Mouse (Mus musculus): ENCODE results near the gene Tubgcp4.
"Not testable (repeated sequence)": the region's sequence is repeated elsewhere in the genome, so short reads cannot be mapped to it uniquely, and the experiment has no call there.

Tubgcp4 gene

DNA sequence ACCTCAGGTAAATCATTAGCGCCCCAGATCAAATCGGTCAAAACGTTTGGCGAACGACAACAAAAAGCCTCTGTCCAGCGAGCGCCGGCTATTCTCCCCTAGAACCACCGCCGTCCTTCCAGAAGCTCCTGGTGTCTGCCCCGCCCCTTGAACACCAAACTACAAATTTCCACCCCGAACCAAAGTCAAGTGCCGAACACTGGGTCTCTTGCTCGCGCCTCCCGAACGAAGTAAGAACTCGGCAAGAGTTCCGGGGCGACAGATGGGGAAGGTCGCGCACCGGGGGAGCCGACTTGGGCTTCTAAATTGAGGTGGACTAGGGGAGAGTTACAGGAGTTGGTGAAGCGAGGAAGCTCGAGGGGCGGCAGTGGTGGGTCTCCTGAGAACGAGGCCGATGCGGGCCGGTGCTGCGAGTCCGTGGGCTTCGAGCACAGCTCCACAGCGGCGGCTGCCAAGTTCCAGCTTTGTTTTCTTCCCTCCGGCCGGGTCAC, at the start of gene Tubgcp4:
TSS of gene Tubgcp4 (plus strand) at position 174 of the 491 bp plus-strand sequence.
- no peak for DNase-seq

DNA sequence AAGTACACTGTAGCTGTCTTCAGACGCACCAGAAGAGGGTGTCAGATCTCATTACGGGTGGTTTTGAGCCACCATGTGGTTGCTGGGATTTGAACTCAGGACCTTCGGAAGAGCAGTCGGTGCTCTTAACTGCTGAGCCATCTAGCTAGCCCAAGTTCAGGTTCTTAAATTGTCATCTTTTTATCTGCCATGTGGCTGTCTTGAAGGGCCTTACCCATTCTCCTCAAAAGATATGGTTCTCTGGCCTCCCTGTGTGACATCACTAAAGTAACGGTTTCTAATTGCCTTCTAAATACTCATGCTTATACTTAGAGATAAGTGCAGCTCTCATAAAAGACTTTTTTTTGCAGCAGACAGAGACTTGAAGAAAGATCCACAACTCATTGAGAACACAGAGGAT, 44.2 kb upstream of the Tubgcp4 start:
- DNase-seq, result not testable (repeated sequence)

DNA sequence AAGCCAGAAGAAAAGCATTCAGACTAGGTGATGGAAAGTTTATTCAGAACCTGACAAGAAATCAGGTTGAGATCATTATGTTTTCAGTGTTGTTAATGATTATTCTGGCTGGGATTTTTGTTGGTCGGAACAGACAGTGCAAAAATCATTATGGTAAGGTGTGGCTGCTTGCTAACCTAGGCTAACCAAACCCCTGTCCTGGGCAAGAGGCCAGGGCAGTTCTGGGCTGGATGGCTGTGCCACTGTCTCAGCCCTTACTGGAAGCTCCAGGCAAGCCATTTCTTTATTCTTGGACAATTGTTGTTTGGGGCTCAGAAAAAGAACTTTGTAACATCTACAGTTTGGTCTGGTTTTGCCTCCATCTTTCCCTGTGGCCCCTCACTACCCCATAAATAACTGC, 42.9 kb upstream of the Tubgcp4 start:
- no peak for DNase-seq

DNA sequence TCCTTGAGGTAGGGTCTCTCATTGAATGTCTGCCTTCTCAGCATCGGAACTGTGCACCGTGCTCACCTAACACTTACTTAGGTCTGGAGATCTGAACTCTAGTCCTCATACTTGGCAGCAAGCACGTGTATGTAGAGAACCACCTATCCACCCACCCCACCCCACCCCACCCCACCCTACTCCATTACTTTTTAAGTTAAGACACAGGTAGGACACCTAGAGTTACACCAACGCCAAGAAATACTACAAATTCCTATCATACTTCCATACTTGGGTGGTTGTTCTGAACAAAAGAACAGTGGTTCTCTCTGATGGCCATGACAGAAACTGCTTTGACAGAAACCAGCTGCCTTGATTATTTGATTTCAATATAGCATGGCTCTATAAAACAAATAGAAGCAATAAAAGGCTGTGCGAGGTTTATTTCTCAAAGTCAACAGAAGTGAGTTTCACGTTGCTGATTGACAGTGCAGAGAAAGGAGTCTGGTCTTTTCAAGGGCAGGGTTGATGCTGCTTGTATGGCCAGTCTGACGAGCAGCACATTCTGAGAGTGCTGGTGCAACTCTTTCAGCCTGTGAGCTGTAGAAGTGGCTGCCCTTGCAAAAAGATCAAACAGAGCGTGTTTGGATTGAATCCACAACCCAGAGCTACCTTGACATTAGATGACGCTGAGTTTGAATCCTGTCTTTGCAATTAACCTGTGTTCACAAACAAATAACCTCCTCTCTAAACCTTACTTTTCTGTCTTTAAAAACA, 41.4 kb upstream of the Tubgcp4 start:
- DNase-seq, result no peak

DNA sequence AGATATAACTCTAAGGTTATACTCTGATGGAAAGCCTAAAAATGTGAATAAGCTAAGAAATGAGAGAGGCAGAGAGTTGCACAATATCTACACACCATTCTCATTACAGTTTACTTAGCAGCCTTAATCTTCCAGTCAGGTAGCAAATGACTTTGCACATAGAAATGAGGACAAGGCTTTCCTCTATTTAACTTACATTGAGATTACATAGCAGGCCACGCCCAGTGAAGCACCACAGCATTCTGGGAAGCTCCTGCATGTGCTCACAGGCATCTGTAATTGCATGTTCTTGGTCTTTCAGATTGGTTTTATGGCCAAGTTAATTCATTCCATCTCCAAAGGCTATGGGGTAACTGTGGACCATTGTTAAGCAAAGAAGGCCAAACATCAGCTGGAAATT, 37.6 kb upstream of the Tubgcp4 start:
- DNase-seq, result no peak

DNA sequence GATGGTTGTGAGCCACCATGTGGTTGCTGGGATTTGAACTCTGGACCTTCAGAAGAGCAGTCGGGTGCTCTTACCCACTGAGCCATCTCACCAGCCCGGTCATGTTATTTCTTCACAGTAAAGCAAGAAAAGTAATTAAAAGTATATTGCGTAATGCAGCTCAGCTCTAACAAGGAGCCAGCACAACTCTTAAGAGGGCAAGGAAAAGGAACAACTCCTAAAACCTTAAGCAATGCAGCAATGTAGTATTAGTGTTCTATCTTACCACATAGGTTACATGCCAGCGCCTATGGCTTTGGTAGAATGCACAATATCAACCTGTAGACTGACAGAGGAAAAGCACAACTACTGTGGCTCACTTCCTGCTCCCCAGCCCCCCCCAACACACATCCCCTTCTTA, 33.1 kb upstream of the Tubgcp4 start:
- no peak for DNase-seq

DNA sequence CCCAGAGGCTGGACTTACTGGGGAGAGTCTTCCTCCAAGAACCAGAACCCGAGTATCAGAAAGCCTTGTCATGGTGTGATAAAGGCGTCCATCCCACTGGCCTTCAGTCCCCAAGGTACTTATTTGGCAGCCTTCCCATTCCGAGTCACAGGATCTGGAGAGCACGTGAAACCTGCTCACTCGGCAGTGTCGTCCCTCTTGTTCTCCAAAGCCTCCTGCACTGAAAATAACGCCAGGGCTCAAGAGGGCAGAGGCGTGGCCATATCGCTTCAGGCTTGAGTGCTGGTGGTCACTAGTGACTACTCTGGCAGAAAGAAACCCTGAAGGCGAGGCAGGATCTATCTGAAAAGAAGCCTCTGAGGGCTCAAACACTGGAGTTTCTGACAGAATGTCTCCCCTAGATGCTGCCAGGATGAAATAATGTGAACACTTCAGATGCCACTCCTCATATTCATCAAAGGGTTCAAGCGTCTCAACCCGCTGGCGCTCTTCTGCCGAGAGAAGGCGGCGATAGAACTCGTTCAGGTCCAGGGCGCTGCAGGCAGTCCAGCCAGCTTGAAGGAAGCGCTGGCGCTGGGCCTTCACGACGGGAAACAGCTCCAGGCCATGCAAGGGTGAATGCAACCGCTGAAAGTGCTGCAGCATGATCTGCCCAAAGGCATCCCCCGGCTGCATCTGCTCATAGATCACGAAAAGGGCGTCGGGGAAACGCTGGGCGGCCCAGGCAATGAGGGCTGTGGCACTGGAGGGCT, 31.0 kb upstream of the Tubgcp4 start:
- DNase-seq, result peak; percentile 39

DNA sequence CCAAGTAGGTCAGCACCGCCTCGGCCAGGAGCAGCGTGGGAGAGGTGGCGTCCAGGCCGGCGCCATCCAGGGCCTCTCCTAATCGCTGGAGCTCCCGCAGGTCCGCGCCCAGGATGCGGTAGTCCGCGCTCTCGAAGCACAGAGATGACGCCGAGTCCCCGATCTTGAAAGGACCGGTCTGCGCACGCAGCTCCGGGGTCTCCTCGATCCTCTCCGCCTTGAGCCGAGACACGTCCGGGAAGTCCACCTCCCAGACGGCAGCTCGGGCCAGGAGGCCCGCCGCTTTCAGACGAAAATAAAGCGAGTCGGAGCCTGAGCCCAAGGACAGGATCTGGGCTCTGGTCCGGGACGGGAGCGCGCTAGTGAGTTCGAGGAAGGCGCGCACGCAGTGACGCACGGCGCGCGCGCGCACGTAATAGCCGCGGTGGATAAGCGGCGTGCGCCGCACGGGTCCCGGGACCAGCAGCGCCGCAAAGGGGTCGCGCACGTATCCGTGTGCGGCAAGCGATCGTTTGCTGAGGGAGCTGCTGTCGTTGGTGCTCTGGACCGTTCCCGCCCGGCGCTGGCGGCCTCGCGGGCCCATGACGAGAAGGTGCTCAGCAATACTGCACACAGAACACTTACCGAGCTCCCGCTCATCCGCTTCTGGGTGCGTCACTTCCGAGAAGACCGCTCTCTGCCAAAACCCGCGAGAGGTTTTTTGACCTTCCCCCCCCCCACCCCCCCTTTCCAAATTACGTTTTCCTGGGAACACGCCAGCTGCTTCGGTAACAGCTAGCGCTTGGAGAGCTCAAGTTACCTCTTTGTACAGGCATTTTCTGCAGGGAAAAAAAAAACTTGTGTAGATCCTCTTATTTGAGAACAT, 30.2 kb upstream of the Tubgcp4 start, which contains the start of the genes Adal and Lcmt2:
TSS of gene Adal (plus strand) at position 411 of the 865 bp plus-strand sequence.
TSS of gene Lcmt2 (minus strand) at position 636 of the 865 bp plus-strand sequence.
- peak; percentile 92 for DNase-seq

DNA sequence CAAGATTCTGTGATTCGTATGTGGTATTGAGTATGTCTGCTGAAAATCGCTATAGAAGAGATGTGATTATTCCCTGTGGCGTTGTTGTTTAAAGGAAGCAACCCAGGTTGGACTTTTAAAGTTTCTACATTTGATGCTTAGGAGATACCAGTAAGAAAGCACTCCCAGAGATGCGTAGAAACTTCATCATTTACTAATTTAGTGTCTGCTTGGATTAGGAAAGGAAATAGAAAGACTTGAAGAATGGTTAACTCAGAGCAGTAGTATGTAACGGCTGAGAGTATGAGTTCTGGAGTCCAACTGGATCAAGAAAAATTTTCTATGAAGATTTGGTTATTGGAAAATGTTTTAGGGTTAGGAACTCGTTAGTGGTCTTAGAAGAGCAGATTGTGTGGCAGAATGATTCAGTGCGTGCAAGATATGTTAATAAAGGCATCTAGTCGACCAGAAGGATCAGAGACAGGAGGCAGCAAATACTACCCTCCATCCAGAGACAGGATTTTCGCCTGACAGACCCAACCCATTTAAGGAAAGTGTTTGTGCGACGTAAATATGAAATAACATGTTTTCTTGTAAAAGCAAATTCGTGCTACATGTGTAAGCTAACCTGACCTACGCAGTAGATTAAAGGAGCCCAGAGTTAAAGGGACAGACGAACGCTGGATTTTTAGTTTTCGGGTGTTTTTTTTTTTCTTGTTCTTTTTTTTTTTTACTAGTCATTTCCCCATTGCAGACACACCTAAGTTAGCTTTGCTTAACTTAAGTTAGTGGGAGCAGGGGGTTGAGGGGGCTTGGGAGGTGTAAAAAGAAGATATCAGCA, 29.0 kb upstream of the Tubgcp4 start:
- no peak for DNase-seq

DNA sequence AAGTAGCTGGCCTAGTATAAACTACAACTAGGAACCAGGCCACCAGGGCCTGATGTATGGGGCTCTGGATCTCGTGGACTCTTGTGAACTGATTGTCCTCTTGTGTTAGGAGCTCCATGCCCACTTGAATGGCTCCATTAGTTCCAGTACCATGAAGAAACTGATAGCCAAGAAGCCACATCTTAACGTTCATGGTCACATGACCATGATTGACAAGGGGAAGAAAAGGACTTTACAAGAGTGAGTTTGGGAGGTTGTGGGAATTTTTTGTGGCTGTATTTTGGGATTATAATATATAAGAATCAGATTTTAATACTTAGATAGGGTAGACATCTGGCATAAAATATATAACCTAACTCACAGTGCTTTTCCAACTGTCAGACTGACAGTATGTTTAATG, 28.0 kb upstream of the Tubgcp4 start:
- no peak for DNase-seq

DNA sequence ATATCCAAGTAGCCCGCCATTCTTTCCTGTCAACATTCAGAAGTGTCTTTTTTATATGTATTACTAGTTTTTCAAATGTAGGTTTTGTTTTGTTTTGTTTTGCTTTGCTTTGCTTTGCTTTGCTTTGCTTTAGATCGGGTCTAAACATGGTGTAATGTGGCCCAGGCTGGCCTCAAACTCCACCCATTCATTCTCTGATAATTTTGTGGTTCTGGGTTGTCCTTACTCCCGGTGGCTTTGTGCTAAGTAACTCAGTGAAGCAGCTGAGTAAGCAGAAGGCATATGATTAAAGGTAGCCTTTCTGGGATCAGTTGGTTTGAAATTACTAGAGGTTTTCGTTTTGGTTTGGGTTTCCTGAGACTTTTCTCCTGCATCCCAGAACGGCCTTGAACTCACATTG, 20.8 kb upstream of the Tubgcp4 start:
- no peak for DNase-seq

DNA sequence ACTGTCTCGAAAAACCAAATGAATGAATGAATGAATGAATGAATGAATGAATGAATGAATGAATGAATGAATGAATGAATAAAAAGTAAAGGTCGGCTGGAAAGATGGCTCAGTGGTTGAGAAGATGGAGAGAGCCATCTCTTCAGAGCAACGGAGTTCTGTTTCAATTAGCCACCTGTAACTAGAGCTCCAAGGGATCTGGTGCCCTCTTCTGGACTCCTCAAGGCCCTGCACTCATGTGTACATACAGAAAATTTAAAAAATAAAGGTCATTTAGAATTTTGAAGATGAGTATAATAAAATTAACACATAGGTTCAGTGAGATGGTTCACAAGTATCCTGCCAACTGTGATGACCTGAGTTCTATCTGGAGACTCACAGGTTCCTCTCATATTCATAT, 17.4 kb upstream of the Tubgcp4 start:
- no peak for DNase-seq

DNA sequence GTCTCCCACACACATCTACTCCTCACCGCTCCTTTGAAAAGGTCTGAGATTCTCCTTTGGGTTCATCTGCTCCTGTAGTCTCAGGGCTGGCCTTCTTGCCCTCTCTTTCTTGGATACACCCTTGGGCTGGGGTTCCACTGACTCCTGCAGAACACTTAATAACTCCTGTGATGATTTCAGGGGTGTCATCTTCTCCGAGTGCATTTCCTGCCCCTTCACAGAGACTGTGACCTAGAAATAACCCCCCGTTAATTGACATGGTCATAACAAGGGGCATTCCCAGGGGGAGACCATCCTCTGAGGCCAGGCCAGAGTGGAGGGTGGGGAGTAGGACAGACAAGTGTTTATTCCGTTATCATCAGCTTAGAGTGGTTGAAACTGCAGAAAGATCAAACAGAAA, 1.3 kb upstream of the Tubgcp4 start:
- DNase-seq, result no peak

DNA sequence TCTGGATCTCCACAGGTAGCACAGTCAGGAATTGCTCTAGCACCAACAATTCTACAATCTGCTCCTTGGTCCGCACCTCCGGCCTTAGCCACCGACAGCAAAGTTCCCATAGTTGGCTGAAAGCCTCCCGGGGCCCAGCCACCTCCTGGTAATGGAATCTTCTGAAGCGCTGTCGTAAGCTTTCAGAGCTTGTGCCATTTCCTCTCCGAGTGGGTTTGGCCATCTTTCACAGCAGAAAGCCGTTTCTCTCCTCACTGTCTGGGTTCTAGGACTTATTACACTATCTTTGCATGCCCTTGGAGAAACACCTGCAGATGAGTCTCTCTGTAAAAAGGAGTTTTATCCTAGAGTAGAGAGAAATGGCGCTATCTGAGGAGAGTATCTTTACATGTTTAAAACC, 552 bp upstream of the Tubgcp4 start:
- peak; percentile 25 for DNase-seq

DNA sequence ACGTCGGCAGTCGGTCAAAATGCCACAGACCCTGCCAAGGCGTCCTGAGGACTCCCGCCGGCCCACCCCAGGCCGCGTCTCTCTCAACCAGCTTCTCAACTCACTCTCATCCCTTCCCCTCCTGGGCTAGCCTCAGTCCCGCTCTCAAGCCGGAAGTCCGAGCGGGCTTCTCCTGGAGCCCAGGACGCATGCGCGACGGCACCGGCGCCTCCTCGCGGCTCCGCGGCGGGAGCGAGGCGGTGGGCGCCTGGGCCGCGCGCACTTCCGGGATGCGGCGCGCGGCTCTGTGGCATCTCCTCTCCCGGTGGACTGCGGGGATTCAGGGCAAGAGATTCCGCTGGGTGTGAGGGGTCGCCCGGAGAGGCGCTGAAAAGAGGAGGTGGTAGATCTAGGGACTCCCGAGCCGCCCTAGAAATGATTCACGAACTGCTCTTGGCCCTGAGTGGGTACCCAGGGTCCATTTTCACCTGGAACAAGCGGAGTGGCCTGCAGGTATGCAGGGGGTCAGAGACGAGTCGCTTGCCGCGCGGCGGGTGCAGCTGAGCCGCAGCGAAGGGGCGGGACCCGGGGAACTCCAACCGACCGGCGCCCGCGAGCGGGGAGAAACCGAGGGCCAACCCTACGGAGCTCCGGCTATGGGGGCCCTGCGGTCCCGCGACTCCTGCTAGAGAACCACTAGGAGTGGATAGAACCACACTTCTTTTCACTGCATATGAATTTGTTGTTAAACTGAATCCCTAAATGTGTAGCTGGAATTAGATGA, 707 bp downstream of the Tubgcp4 start, which contains the start of gene Zscan29:
TSS of gene Zscan29 (minus strand) at position 146 of the 763 bp plus-strand sequence.
- DNase-seq, result peak; percentile 84

DNA sequence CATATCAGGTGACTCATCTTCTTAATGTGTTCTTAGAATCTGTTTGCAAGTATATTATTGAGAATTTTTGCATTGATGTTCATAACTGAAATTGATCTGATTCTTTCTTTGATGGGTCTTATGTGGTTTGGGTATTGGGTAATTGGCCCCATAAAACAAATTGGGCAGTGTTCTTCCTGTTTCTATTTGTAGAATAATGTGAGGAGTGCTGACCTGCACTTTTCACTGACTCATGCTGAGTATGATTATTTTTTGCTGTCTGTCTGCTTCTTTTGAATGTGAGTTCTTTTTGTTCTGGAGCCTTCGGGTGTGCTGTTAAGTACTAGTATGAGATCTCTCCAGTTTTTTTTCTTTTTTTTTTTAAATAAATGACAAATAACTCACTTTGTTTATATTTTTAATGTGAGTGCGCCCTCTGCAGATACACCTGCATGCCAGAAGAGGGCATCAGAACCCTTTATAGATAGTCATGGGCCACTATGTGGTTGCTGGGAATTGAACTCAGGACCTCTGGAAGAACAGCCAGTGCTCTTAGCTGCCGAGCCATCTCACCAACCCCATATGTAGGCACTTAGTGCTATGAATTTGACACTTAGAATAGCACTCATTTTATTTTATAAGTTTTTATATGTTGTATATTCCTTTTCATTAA, 8.5 kb downstream of the Tubgcp4 start:
- no peak for DNase-seq

DNA sequence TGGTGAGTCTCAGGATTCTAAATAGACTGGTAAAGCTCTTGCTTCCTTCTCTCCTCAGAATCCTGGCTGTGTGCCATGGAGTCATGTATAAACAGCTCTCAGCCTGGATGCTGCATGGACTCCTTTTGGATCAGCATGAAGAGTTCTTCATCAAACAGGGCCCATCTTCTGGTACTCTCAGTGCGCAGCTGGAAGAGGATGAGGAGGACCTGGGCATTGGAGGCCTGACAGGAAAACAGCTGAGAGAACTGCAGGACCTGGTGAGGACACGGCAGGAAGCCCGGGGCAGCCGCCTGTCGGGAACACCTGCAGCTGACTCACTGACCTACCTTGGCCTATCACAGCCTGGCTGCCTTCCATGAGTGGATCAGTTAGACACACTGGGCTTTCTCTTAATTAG, 13.0 kb downstream of the Tubgcp4 start:
- DNase-seq, result peak; percentile 77

DNA sequence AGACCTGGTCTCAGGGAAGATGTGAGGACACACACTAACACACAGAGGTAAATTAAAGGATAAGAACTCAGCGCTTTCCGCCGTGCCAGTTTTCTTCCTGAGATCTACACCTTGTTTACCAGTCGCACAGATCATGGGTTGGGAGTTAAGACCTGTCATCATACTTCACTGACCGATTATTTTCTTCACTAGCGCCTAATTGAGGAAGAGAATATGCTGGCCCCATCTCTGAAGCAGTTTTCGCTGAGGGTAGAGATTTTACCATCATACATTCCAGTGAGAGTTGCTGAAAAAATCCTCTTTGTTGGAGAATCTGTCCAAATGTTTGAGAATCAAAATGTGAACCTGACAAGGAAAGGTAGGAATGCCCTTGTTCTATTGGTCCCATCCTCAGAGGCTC, 13.7 kb downstream of the Tubgcp4 start:
- no peak for DNase-seq

DNA sequence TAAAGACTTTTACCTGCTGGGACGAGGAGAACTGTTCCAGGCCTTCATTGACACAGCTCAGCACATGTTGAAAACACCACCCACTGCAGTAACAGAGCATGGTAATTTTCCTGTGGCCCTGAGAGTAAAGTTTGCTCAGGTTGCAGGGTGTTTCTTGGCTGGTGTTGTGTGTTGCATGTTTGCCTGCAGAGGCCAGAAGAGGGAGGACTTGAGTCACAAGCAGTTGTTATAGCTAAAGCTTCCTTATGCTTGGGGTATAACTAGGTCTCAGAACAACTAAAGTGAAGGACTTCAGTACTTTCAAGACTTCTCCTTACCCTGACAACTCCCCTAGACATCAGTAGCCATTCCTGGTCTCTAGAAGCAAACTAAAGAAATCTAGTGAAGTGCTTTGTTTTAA, 18.1 kb downstream of the Tubgcp4 start:
- DNase-seq, result no peak

DNA sequence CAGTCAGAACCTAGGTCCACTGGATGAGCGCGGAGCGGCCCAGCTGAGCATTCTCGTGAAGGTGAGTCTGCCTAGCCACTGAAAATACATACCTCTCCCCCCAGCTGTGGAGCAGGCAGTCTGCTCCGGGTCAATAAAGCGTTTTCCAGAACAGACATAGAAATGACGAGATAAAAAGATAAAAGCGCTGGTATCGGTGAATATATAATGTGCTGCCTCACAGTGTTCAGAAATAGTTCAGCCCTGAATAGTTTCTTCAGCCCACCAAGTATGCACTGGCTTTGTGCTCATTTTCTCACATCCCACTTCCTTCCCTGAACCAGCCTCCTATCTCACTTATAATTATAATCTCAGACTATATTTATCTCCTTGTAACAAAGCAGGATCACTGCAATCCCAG, 25.0 kb downstream of the Tubgcp4 start:
- DNase-seq, result no peak

DNA sequence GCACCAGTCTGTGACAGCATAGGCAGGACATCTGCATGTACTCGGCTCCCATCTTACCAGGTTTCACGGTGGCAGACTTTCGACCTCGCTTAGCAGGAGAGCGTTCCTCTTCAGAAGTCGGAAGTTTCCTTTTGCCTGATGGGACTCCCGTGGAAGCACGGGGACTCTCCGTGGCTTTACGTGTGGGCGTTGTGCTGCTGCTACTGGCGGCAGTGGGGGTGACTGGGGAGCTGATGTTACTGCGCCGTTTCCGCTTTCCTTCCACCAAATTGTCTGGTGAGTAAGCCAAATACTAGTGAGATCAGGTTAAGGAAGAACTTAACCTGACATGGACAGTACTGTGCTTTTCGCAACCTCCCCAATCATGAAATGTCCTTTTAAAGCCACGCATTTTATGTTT, 33.8 kb downstream of the Tubgcp4 start:
- no peak for DNase-seq

Data from cerebellum, adult 11 months (tissue).